Mouse (Mus musculus) heart, embryonic 13.5 days (tissue): ENCODE results near the gene Arl15. TPM values are rescaled to one million over a fixed set of nuclear protein-coding genes. Genes with fewer than 3 reads are reported as not detected.

Experiments used
- ATAC-seq: fragments of 200-750 bp; cut with Nextera tagmentation; 2 replicates; pipeline ENCODE4 v1.8.0; 2017; ENCODE audit warnings: moderate TSS enrichment; ENCODE audit not compliant: insufficient number of reproducible peaks, low FRiP score, low TSS enrichment; ENCODE audit errors: extremely low read depth
- H3K27ac ChIP-seq: fragments of 300-500 bp; sonication (generic); replicated peaks from 2 replicates; pipeline ENCODE4 v1.5.1; 2015; ENCODE audit warnings: moderate library complexity, mild to moderate bottlenecking, inconsistent platforms
- H3K27me3 ChIP-seq: fragments of 300-500 bp; sonication (generic); replicated peaks from 2 replicates; pipeline ENCODE4 v1.6.1; 2015; ENCODE audit warnings: mild to moderate bottlenecking, inconsistent platforms
- H3K36me3 ChIP-seq: fragments of 300-500 bp; sonication (generic); 2 replicates; pipeline ENCODE4 v1.6.1; 2015; ENCODE audit warnings: mild to moderate bottlenecking, inconsistent platforms
- H3K4me1 ChIP-seq: fragments of 300-500 bp; sonication (generic); 2 replicates; pipeline ENCODE4 v1.6.1; 2015; ENCODE audit warnings: inconsistent platforms
- H3K4me2 ChIP-seq: fragments of 300-500 bp; sonication (generic); 2 replicates; pipeline ENCODE4 v1.6.1; 2015; ENCODE audit warnings: inconsistent platforms, mild to moderate bottlenecking, moderate library complexity
- H3K4me3 ChIP-seq: fragments of 300-500 bp; sonication (generic); 2 replicates; pipeline ENCODE4 v1.5.1; 2015; ENCODE audit warnings: moderate library complexity, mild to moderate bottlenecking, inconsistent platforms
- H3K9ac ChIP-seq: fragments of 300-500 bp; sonication (generic); 2 replicates; pipeline ENCODE4 v1.6.1; 2015; ENCODE audit warnings: inconsistent platforms, mild to moderate bottlenecking, moderate library complexity
- H3K9me3 ChIP-seq: fragments of 300-500 bp; sonication (generic); 2 replicates; pipeline ENCODE4 v1.6.1; 2016; ENCODE audit warnings: inconsistent platforms
- WGBS: fragments of 180-500 bp; shearing (Covaris S2); methylation state at CpG from one replicate; pipeline ENCODE4 v1.1.7; 2015; ENCODE audit warnings: mixed read lengths; 5-methylcytosine and 5-hydroxymethylcytosine counted together
- polyA plus RNA-seq: library from polyadenylated mRNA; unstranded; fragments of >200 nt; fragmentation: Nextera tagmentation; extraction: Ambion mirVana; gene quantifications from 2 replicates; pipeline ENCODE4 v1.2.1, GENCODE M21; 2015

Gene Arl15
- polyA plus RNA-seq, 1 experiment from 2014 or later: 6.1 TPM

- H3K9ac ChIP-seq: no peak overlapping the region
Observed at GRCm38 (mm10) chr13:114158111-114158730, 363.9 kb downstream of the Arl15 start.

GRCm38 (mm10) chr13:114159634-114160391 is 365.5 kb downstream of the Arl15 start:
- Histone ChIP-seq H3K4me3 (no peak overlapping the region), H3K4me2 (no peak overlapping the region), H3K4me1 (peaks cover 7% of the 10 kb centered on the region), H3K27me3 (no peaks in the 10 kb centered on the region), H3K9me3 (no peaks in the 10 kb centered on the region), H3K36me3 (peaks cover 5% of the 10 kb centered on the region; the same call in 1 of the 2 replicates), H3K27ac (no peak overlapping the region), H3K9ac (no peak overlapping the region)
- no peak for ATAC-seq
- WGBS: 63% methylated on average over 13 of the region's 13 CpGs

More at GRCm38 (mm10) chr13:114158111-114158730, 363.9 kb downstream of the Arl15 start:
- Histone ChIP-seq H3K4me2 (no peak overlapping the region), H3K27ac (no peak overlapping the region), H3K36me3 (peaks cover 8% of the 10 kb centered on the region; the same call in 1 of the 2 replicates), H3K9me3 (no peaks in the 10 kb centered on the region), H3K4me1 (peaks cover 7% of the 10 kb centered on the region), H3K4me3 (no peak overlapping the region), H3K27me3 (no peaks in the 10 kb centered on the region)
- no peak for ATAC-seq
- WGBS: 84% methylated on average over 9 of the region's 9 CpGs

- WGBS: 46% methylated on average over 4 of the region's 4 CpGs
- H3K36me3 ChIP-seq: no peaks in the 10 kb centered on the region
Observed at GRCm38 (mm10) chr13:114162753-114163152, 368.4 kb downstream of the Arl15 start.

GRCm38 (mm10) chr13:114165616-114166015 is 371.3 kb downstream of the Arl15 start:
- no peak overlapping the region for H3K9ac ChIP-seq
- ATAC-seq: no peak
- peaks cover 7% of the 10 kb centered on the region for H3K4me1 ChIP-seq
- 39% methylated on average over 7 of the region's 7 CpGs for WGBS
- H3K4me2 ChIP-seq: no peak overlapping the region
- H3K4me3 ChIP-seq: no peak overlapping the region
- H3K9me3 ChIP-seq: no peaks in the 10 kb centered on the region
- H3K27ac ChIP-seq: no peak overlapping the region
- H3K36me3 ChIP-seq: no peaks in the 10 kb centered on the region
- no peaks in the 10 kb centered on the region for H3K27me3 ChIP-seq

More at GRCm38 (mm10) chr13:114162753-114163152, 368.4 kb downstream of the Arl15 start:
- Histone ChIP-seq H3K9me3 (no peaks in the 10 kb centered on the region), H3K27ac (no peak overlapping the region), H3K9ac (no peak overlapping the region), H3K4me1 (peaks cover 7% of the 10 kb centered on the region), H3K4me3 (no peak overlapping the region), H3K4me2 (no peak overlapping the region), H3K27me3 (no peaks in the 10 kb centered on the region)
- ATAC-seq: no peak

GRCm38 (mm10) chr13:114166439-114167183 is 372.3 kb downstream of the Arl15 start:
- no peak overlapping the region for H3K27ac ChIP-seq
- no peaks in the 10 kb centered on the region for H3K9me3 ChIP-seq
- no peak overlapping the region for H3K9ac ChIP-seq
- H3K4me1 ChIP-seq: peaks cover 7% of the 10 kb centered on the region
- no peaks in the 10 kb centered on the region for H3K27me3 ChIP-seq
- 54% methylated on average over 12 of the region's 12 CpGs for WGBS
- no peak overlapping the region for H3K4me2 ChIP-seq
- H3K4me3 ChIP-seq: no peak overlapping the region
- no peaks in the 10 kb centered on the region for H3K36me3 ChIP-seq
- ATAC-seq: no peak

- Histone ChIP-seq H3K4me3 (no peak overlapping the region), H3K27me3 (no peaks in the 10 kb centered on the region), H3K9ac (no peak overlapping the region), H3K9me3 (no peaks in the 10 kb centered on the region), H3K27ac (no peak overlapping the region), H3K4me2 (no peak overlapping the region), H3K4me1 (no peaks in the 10 kb centered on the region), H3K36me3 (no peaks in the 10 kb centered on the region)
- no peak for ATAC-seq
- 67% methylated on average over 5 of the region's 5 CpGs for WGBS
Observed at GRCm38 (mm10) chr13:114170061-114170460, 375.8 kb downstream of the Arl15 start.

- H3K4me3 ChIP-seq: no peak overlapping the region
- no peaks in the 10 kb centered on the region for H3K4me1 ChIP-seq
- no peak overlapping the region for H3K9ac ChIP-seq
- H3K27ac ChIP-seq: no peak overlapping the region
- H3K27me3 ChIP-seq: no peaks in the 10 kb centered on the region
- H3K4me2 ChIP-seq: no peak overlapping the region
- WGBS: 71% methylated on average over 4 of the region's 5 CpGs
- ATAC-seq: no peak
- H3K36me3 ChIP-seq: no peaks in the 10 kb centered on the region
- H3K9me3 ChIP-seq: no peaks in the 10 kb centered on the region
Observed at GRCm38 (mm10) chr13:114171465-114171864, 377.2 kb downstream of the Arl15 start.

- Histone ChIP-seq H3K4me2 (no peak overlapping the region), H3K4me3 (no peak overlapping the region), H3K27ac (no peak overlapping the region), H3K4me1 (no peaks in the 10 kb centered on the region), H3K27me3 (no peaks in the 10 kb centered on the region), H3K9me3 (no peaks in the 10 kb centered on the region), H3K9ac (no peak overlapping the region), H3K36me3 (no peaks in the 10 kb centered on the region)
- 85% methylated on average over 7 of the region's 7 CpGs for WGBS
- no peak for ATAC-seq
Observed at GRCm38 (mm10) chr13:114188107-114188506, 393.8 kb downstream of the Arl15 start.

GRCm38 (mm10) chr13:114188801-114189200 is 394.5 kb downstream of the Arl15 start:
- no peak overlapping the region for H3K9ac ChIP-seq
- ATAC-seq: no peak
- no peaks in the 10 kb centered on the region for H3K4me1 ChIP-seq
- no peak overlapping the region for H3K27ac ChIP-seq
- H3K36me3 ChIP-seq: no peaks in the 10 kb centered on the region
- WGBS: 86% methylated on average over 7 of the region's 7 CpGs
- H3K9me3 ChIP-seq: no peaks in the 10 kb centered on the region
- no peaks in the 10 kb centered on the region for H3K27me3 ChIP-seq
- no peak overlapping the region for H3K4me3 ChIP-seq
- H3K4me2 ChIP-seq: no peak overlapping the region

- Histone ChIP-seq H3K9ac (no peak overlapping the region), H3K9me3 (no peaks in the 10 kb centered on the region), H3K4me3 (no peak overlapping the region), H3K27ac (no peak overlapping the region), H3K4me1 (no peaks in the 10 kb centered on the region), H3K36me3 (no peaks in the 10 kb centered on the region), H3K27me3 (no peaks in the 10 kb centered on the region), H3K4me2 (no peak overlapping the region)
- no peak for ATAC-seq
- 79% methylated on average over 6 of the region's 6 CpGs for WGBS
Observed at GRCm38 (mm10) chr13:114189441-114189840, 395.1 kb downstream of the Arl15 start.

GRCm38 (mm10) chr13:114190898-114191297 is 396.6 kb downstream of the Arl15 start:
- Histone ChIP-seq H3K9ac (no peak overlapping the region), H3K36me3 (no peaks in the 10 kb centered on the region), H3K4me3 (no peak overlapping the region), H3K9me3 (no peaks in the 10 kb centered on the region), H3K27ac (no peak overlapping the region), H3K4me2 (no peak overlapping the region), H3K4me1 (no peaks in the 10 kb centered on the region), H3K27me3 (no peaks in the 10 kb centered on the region)
- WGBS: 76% methylated on average over 10 of the region's 10 CpGs
- no peak for ATAC-seq
